Comparison of ENCODE assay signal across 22 mouse cellular contexts in the genomic region with DNA sequence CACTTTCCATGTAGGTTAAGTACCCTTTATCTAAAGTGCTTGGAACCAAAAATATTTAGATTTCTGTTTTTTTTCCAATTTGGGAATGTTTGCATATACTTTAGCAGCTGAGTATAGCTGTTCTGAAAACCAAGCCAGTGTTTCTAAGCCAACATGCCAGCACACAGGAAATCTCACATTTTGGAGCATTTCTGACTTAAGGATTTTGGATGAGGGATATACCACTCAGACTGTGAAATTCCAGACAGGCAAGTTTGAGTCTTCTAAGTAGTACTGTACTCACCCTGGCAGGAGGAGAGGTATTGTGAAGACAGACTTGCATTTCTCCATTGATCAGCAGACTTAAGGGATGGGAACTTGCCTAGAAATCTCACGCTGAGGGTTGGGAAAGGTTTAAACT. TPM values are rescaled to one million over a fixed set of nuclear protein-coding genes. Genes with fewer than 3 reads are reported as not detected.
DNase-seq lines count a peak whose midpoint lies in the region; ATAC-seq and TF ChIP-seq lines count a peak whose summit lies in the region.
"Had no signal": no experiment of that assay in that cellular context is flagged by ENCODE, and none has a peak within 500 bp of the region (broad histone marks: within the 10 kb centered on the region; RNA-seq: fewer than 3 reads in every experiment).

No protein-coding gene starts in this region.

- H3K9ac ChIP-seq in lung, embryonic 14.5 days = no peak overlapping the region
- H3K9ac ChIP-seq in lung, postnatal 0 days (replicated peaks; ENCODE audit: low read depth) = no peak overlapping the region
- H3K9ac ChIP-seq in lung, embryonic 15.5 days = no peak overlapping the region
- H3K9ac ChIP-seq in lung, embryonic 16.5 days (ENCODE audit: low read length) = no peak overlapping the region
- no peak overlapping the region for H3K9ac ChIP-seq in midbrain, embryonic 11.5 days (ENCODE audit: low read length)
- H3K9ac ChIP-seq in midbrain, embryonic 15.5 days = no peak overlapping the region

- TF ChIP-seq POLR2A in lung, adult 2 months (IDR thresholded peaks at IDR 0.05; ENCODE audit: borderline replicate concordance, extremely low read depth, low read depth, low read length) = no peak

- no peak for TF ChIP-seq EP300 in lung, postnatal 0 days (IDR thresholded peaks at IDR 0.05)

- H3K4me2 ChIP-seq in lung, embryonic 14.5 days = no peak overlapping the region
- no peak overlapping the region for H3K4me2 ChIP-seq in lung, postnatal 0 days (replicated peaks; ENCODE audit: low read depth, low read length)
- no peak overlapping the region for H3K4me2 ChIP-seq in lung, embryonic 15.5 days
- no peak overlapping the region for H3K4me2 ChIP-seq in lung, embryonic 16.5 days (ENCODE audit: low read depth, low read length)
- no peak overlapping the region for H3K4me2 ChIP-seq in midbrain, embryonic 11.5 days
- H3K4me2 ChIP-seq in midbrain, embryonic 15.5 days = no peak overlapping the region

- peak; percentile 41; the same call in 1 of the 2 replicates for ATAC-seq in lung, embryonic 14.5 days (ENCODE audit: insufficient read depth)
- no peak for ATAC-seq in lung, postnatal 0 days
- peak; percentile 55; the same call in 1 of the 2 replicates for ATAC-seq in lung, embryonic 15.5 days (ENCODE audit: borderline replicate concordance, extremely low read depth, low FRiP score, low TSS enrichment)
- peak; percentile 78 for ATAC-seq in lung, embryonic 16.5 days (ENCODE audit: low read depth)
- no peak for ATAC-seq in midbrain, embryonic 11.5 days (ENCODE audit: low FRiP score)
- no peak for ATAC-seq in midbrain, embryonic 15.5 days (replicated peaks)
- ATAC-seq: activated CD4-positive, CD25-positive, alpha-beta regulatory T cell, adult 4 months; CD4-positive, CD25-positive, alpha-beta regulatory T cell, adult 4 months; Patski had no signal

- no peak for TF ChIP-seq CTCF in lung, embryonic 14.5 days (IDR thresholded peaks at IDR 0.05; ENCODE audit: low read depth)
- no peak for TF ChIP-seq CTCF in lung, postnatal 0 days (IDR thresholded peaks at IDR 0.05)
- TF ChIP-seq CTCF in lung, adult 2 months (IDR thresholded peaks at IDR 0.05; ENCODE audit: insufficient read depth, low read length) = no peak

- no peak overlapping the region for H3K4me3 ChIP-seq in lung, embryonic 14.5 days (ENCODE audit: low read depth, low read length)
- no peak overlapping the region for H3K4me3 ChIP-seq in lung, postnatal 0 days (ENCODE audit: low read depth, low read length)
- no peak overlapping the region for H3K4me3 ChIP-seq in lung, embryonic 15.5 days
- no peak overlapping the region for H3K4me3 ChIP-seq in lung, embryonic 16.5 days (ENCODE audit: low read length)
- no peak overlapping the region for H3K4me3 ChIP-seq in lung, adult 2 months (replicated peaks; ENCODE audit: extremely low read depth, low read depth, low read length)
- H3K4me3 ChIP-seq in midbrain, embryonic 11.5 days (ENCODE audit: low read depth, low read length) = no peak overlapping the region
- no peak overlapping the region for H3K4me3 ChIP-seq in midbrain, embryonic 15.5 days

- no peaks in the 10 kb centered on the region for H3K27me3 ChIP-seq in lung, embryonic 14.5 days (ENCODE audit: insufficient read depth, low read length)
- H3K27me3 ChIP-seq in lung, postnatal 0 days (replicated peaks; ENCODE audit: insufficient read depth, low read length) = no peaks in the 10 kb centered on the region
- H3K27me3 ChIP-seq in lung, embryonic 15.5 days = no peaks in the 10 kb centered on the region
- no peaks in the 10 kb centered on the region for H3K27me3 ChIP-seq in lung, embryonic 16.5 days (ENCODE audit: control insufficient read depth, insufficient read depth, low read depth, low read length)
- no peaks in the 10 kb centered on the region for H3K27me3 ChIP-seq in midbrain, embryonic 11.5 days (ENCODE audit: control insufficient read depth, insufficient read depth, low read length)
- no peaks in the 10 kb centered on the region for H3K27me3 ChIP-seq in midbrain, embryonic 15.5 days (replicated peaks)
- H3K27me3 ChIP-seq: CH12.LX had no signal

- no peak overlapping the region for H3K27ac ChIP-seq in lung, embryonic 14.5 days (ENCODE audit: low read depth)
- no peak overlapping the region for H3K27ac ChIP-seq in lung, postnatal 0 days (ENCODE audit: low read length)
- H3K27ac ChIP-seq in lung, embryonic 15.5 days = peak overlapping the region; percentile 58
- peak overlapping the region; percentile 23; the same call in 1 of the 2 replicates for H3K27ac ChIP-seq in lung, embryonic 16.5 days (ENCODE audit: low read length)
- no peak overlapping the region for H3K27ac ChIP-seq in midbrain, embryonic 11.5 days (ENCODE audit: low read depth, low read length)
- H3K27ac ChIP-seq in midbrain, embryonic 15.5 days = no peak overlapping the region

- no peaks in the 10 kb centered on the region for H3K4me1 ChIP-seq in lung, embryonic 14.5 days (ENCODE audit: insufficient read depth)
- H3K4me1 ChIP-seq in lung, postnatal 0 days (ENCODE audit: insufficient read depth, low read depth, low read length) = no peaks in the 10 kb centered on the region
- H3K4me1 ChIP-seq in lung, embryonic 15.5 days = peaks cover 10% of the 10 kb centered on the region; the same call in 1 of the 2 replicates
- peaks cover 8% of the 10 kb centered on the region for H3K4me1 ChIP-seq in lung, embryonic 16.5 days (replicated peaks; ENCODE audit: control insufficient read depth, insufficient read depth, low read length)
- H3K4me1 ChIP-seq in lung, adult 2 months (ENCODE audit: control insufficient read depth, insufficient read depth, low read length) = no peaks in the 10 kb centered on the region
- H3K4me1 ChIP-seq in midbrain, embryonic 11.5 days (ENCODE audit: control insufficient read depth, insufficient read depth, low read length) = peaks cover 2% of the 10 kb centered on the region; the same call in 1 of the 2 replicates
- H3K4me1 ChIP-seq in midbrain, embryonic 15.5 days = peaks cover 7% of the 10 kb centered on the region; the same call in 1 of the 2 replicates

- 56% methylated on average over 1 of the region's 1 CpGs for WGBS in lung, embryonic 14.5 days
- 75% methylated on average over 1 of the region's 1 CpGs for WGBS in lung, postnatal 0 days
- WGBS in lung, embryonic 15.5 days = 39% methylated on average over 1 of the region's 1 CpGs
- 59% methylated on average over 1 of the region's 1 CpGs for WGBS in lung, embryonic 16.5 days
- 73% methylated on average over 1 of the region's 1 CpGs for whole genome bisulfite sequencing in lung, adult 2 months
- 77% methylated on average over 1 of the region's 1 CpGs for WGBS in midbrain, embryonic 11.5 days
- 75% methylated on average over 1 of the region's 1 CpGs for WGBS in midbrain, embryonic 15.5 days

- no peaks in the 10 kb centered on the region for H3K36me3 ChIP-seq in lung, embryonic 14.5 days (ENCODE audit: insufficient read depth)
- no peaks in the 10 kb centered on the region for H3K36me3 ChIP-seq in lung, postnatal 0 days (ENCODE audit: insufficient read depth, low read length)
- no peaks in the 10 kb centered on the region for H3K36me3 ChIP-seq in lung, embryonic 15.5 days
- H3K36me3 ChIP-seq in lung, embryonic 16.5 days (ENCODE audit: control insufficient read depth, insufficient read depth, low read length) = no peaks in the 10 kb centered on the region
- H3K36me3 ChIP-seq in midbrain, embryonic 11.5 days (ENCODE audit: control insufficient read depth, insufficient read depth, low read length) = no peaks in the 10 kb centered on the region
- H3K36me3 ChIP-seq in midbrain, embryonic 15.5 days (replicated peaks) = no peaks in the 10 kb centered on the region
- H3K36me3 ChIP-seq: G1E had no signal

- no peaks in the 10 kb centered on the region for H3K9me3 ChIP-seq in lung, embryonic 14.5 days (ENCODE audit: low read depth, low read length)
- H3K9me3 ChIP-seq in lung, postnatal 0 days (ENCODE audit: low read length) = no peaks in the 10 kb centered on the region
- H3K9me3 ChIP-seq in lung, embryonic 15.5 days = no peaks in the 10 kb centered on the region
- H3K9me3 ChIP-seq in lung, embryonic 16.5 days (ENCODE audit: control insufficient read depth, low read length) = no peaks in the 10 kb centered on the region
- no peaks in the 10 kb centered on the region for H3K9me3 ChIP-seq in midbrain, embryonic 11.5 days (ENCODE audit: control insufficient read depth, low read length)
- no peaks in the 10 kb centered on the region for H3K9me3 ChIP-seq in midbrain, embryonic 15.5 days

- no peak for DNase-seq in lung, embryonic 14.5 days
- DNase-seq in lung, postnatal 0 days (ENCODE audit: low spot score) = no peak
- DNase-seq in lung, postnatal 4 days = no peak
- no peak for DNase-seq in lung, adult 2 months
- DNase-seq in midbrain, embryonic 11.5 days (ENCODE audit: low spot score, missing footprints) = peak; percentile 8
- DNase-seq: adrenal gland, adult 2 months; adrenal gland, adult 8-10 months; adrenal gland, postnatal 10 days; adrenal gland, postnatal 14 days; adrenal gland, postnatal 25 days; adrenal gland, postnatal 36 days; B cell, adult 2 months; cerebellum, adult 11 months; cerebellum, adult 11-12 months had no signal

RNA-seq across cellular contexts. Expression of a gene that starts 10.2 kb away (rescaled TPM):
- 42.6 and 45.4 TPM in 2 replicates for polyA plus RNA-seq in lung, embryonic 14.5 days (2014; fragmentation: Nextera tagmentation; extraction: Ambion mirVana)
- 35.9 and 42.3 TPM in 2 replicates for polyA plus RNA-seq in lung, postnatal 0 days (2015; fragmentation: Nextera tagmentation; extraction: Ambion mirVana)
- polyA plus RNA-seq in lung, embryonic 15.5 days (2015; fragmentation: Nextera tagmentation; extraction: Ambion mirVana) = 39.7 and 43.2 TPM in 2 replicates
- 45.7 and 47.0 TPM in 2 replicates for polyA plus RNA-seq in lung, embryonic 16.5 days (2015; fragmentation: Nextera tagmentation; extraction: Ambion mirVana)
- polyA plus RNA-seq in lung, adult 2 months (2012; rRNA removed) = 58.8 and 69.9 TPM in 2 replicates
- 8.9 and 9.0 TPM in 2 replicates for polyA plus RNA-seq in midbrain, embryonic 11.5 days (2014; fragmentation: Nextera tagmentation; extraction: Ambion mirVana)
- 20.3 and 21.8 TPM in 2 replicates for polyA plus RNA-seq in midbrain, embryonic 15.5 days (2015; fragmentation: Nextera tagmentation; extraction: Ambion mirVana)
- polyA plus RNA-seq: activated CD4-positive, CD25-positive, alpha-beta regulatory T cell, adult 4 months; CD4-positive, CD25-positive, alpha-beta regulatory T cell, adult 4 months; G1E had no signal

Comparison
In these comparisons a context has a peak if more than half of its experiments do, and no peak if none do; other contexts are left out.
1. ATAC-seq: peak in lung, embryonic 14.5 days (single experiment), lung, embryonic 15.5 days (single experiment) and lung, embryonic 16.5 days (single experiment); none in lung, postnatal 0 days (single experiment), midbrain, embryonic 11.5 days (single experiment) and midbrain, embryonic 15.5 days (single experiment).
2. H3K27ac ChIP-seq: peak in lung, embryonic 15.5 days (single experiment) and lung, embryonic 16.5 days (single experiment); none in lung, embryonic 14.5 days (single experiment), lung, postnatal 0 days (single experiment), midbrain, embryonic 11.5 days (single experiment) and midbrain, embryonic 15.5 days (single experiment).